Mouse (Mus musculus): Measurements from ENCODE around the gene Txndc11. TPM values are rescaled to one million over a fixed set of nuclear protein-coding genes. Genes with fewer than 3 reads are reported as not detected.

Txndc11 gene
- polyA plus RNA-seq, 1 experiment, result 28.6 TPM

GRCm38 (mm10) chr16:11090836-11091570 is 43.4 kb downstream of the Txndc11 start:
- peak in 1 of 2 experiments; percentile 72 for DNase-seq (ENCODE audit: low read depth in 1 of 2, low spot score in 2 of 2)
- Histone ChIP-seq H3K4me1 (ENCODE audit: control insufficient read depth, insufficient read depth, insufficient read length) (peaks cover 34% of the 10 kb centered on the region; the same call in 1 of the 2 replicates), H3K27me3 (ENCODE audit: control insufficient read depth, insufficient read depth, low read length) (no peaks in the 10 kb centered on the region), H3K27ac (ENCODE audit: insufficient read depth, low read length) (peak overlapping the region; percentile 95), H3K36me3 (ENCODE audit: control insufficient read depth, insufficient read depth, low read length) (peaks cover 24% of the 10 kb centered on the region), H3K4me3 (ENCODE audit: extremely low read depth, insufficient read depth, insufficient read length) (no peak overlapping the region)
- 49% methylated on average over 10 of the region's 10 CpGs for WGBS
- TF ChIP-seq POLR2A (IDR thresholded peaks at IDR 0.05; ENCODE audit: low read depth, low read length), result no peak
- TF ChIP-seq CTCF (IDR thresholded peaks at IDR 0.05; ENCODE audit: extremely low read depth, insufficient read depth, insufficient read length, insufficient replicate concordance), result no peak

GRCm38 (mm10) chr16:11086856-11087588 is 47.4 kb downstream of the Txndc11 start:
- Histone ChIP-seq H3K4me1 (ENCODE audit: control insufficient read depth, insufficient read depth, insufficient read length) (peaks cover 25% of the 10 kb centered on the region), H3K27ac (ENCODE audit: insufficient read depth, low read length) (peak overlapping the region; percentile 13), H3K27me3 (ENCODE audit: control insufficient read depth, insufficient read depth, low read length) (no peaks in the 10 kb centered on the region), H3K4me3 (ENCODE audit: extremely low read depth, insufficient read depth, insufficient read length) (no peak overlapping the region), H3K36me3 (ENCODE audit: control insufficient read depth, insufficient read depth, low read length) (peaks cover 43% of the 10 kb centered on the region)
- 84% methylated on average over 5 of the region's 5 CpGs for WGBS
- TF ChIP-seq POLR2A (IDR thresholded peaks at IDR 0.05; ENCODE audit: low read depth, low read length) (no peak), CTCF (IDR thresholded peaks at IDR 0.05; ENCODE audit: extremely low read depth, insufficient read depth, insufficient read length, insufficient replicate concordance) (no peak)
- no peak for DNase-seq (ENCODE audit: low read depth in 1 of 2, low spot score in 2 of 2)

DNA sequence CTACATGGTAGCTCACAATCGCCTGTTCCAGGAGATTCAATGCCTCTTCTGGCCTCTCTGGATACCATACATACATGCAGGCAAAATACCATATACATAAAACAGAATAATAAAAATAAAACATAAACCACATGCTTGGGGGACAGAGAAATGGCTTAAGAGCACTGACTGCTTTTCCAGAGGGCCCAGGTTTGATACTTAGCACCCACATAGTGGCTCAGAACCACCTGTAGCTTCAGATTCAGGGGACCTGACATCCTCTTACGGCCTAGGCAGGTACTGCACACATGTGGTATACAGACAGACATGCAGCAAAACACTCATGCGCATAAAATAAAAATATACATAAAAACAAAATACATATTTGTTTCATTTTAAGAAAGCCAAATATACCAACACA is 48.2 kb downstream of the Txndc11 start:
- TF ChIP-seq CTCF (IDR thresholded peaks at IDR 0.05; ENCODE audit: extremely low read depth, insufficient read depth, insufficient read length, insufficient replicate concordance), result no peak
- no peak for TF ChIP-seq POLR2A (IDR thresholded peaks at IDR 0.05; ENCODE audit: low read depth, low read length)
- peaks cover 22% of the 10 kb centered on the region for H3K4me1 ChIP-seq (ENCODE audit: control insufficient read depth, insufficient read depth, insufficient read length)
- H3K27me3 ChIP-seq (ENCODE audit: control insufficient read depth, insufficient read depth, low read length), result no peaks in the 10 kb centered on the region
- 98% methylated on average over 3 of the region's 3 CpGs for WGBS
- no peak overlapping the region for H3K4me3 ChIP-seq (ENCODE audit: extremely low read depth, insufficient read depth, insufficient read length)
- DNase-seq (ENCODE audit: low read depth in 1 of 2, low spot score in 2 of 2), result no peak
- peaks cover 43% of the 10 kb centered on the region for H3K36me3 ChIP-seq (ENCODE audit: control insufficient read depth, insufficient read depth, low read length)
- H3K27ac ChIP-seq (ENCODE audit: insufficient read depth, low read length), result no peak overlapping the region

GRCm38 (mm10) chr16:11084181-11084580 is 50.3 kb downstream of the Txndc11 start:
- DNase-seq (ENCODE audit: low read depth in 1 of 2, low spot score in 2 of 2), result no peak
- 91% methylated on average over 8 of the region's 8 CpGs for WGBS
- Histone ChIP-seq H3K4me1 (ENCODE audit: control insufficient read depth, insufficient read depth, insufficient read length) (peaks cover 11% of the 10 kb centered on the region), H3K4me3 (ENCODE audit: extremely low read depth, insufficient read depth, insufficient read length) (no peak overlapping the region), H3K27me3 (ENCODE audit: control insufficient read depth, insufficient read depth, low read length) (no peaks in the 10 kb centered on the region), H3K27ac (ENCODE audit: insufficient read depth, low read length) (no peak overlapping the region), H3K36me3 (ENCODE audit: control insufficient read depth, insufficient read depth, low read length) (peaks cover 40% of the 10 kb centered on the region)
- TF ChIP-seq CTCF (IDR thresholded peaks at IDR 0.05; ENCODE audit: extremely low read depth, insufficient read depth, insufficient read length, insufficient replicate concordance) (no peak), POLR2A (IDR thresholded peaks at IDR 0.05; ENCODE audit: low read depth, low read length) (no peak)

- Histone ChIP-seq H3K4me3 (ENCODE audit: extremely low read depth, insufficient read depth, insufficient read length) (no peak overlapping the region), H3K36me3 (ENCODE audit: control insufficient read depth, insufficient read depth, low read length) (peaks cover 37% of the 10 kb centered on the region)
- WGBS, result 30% methylated on average over 3 of the region's 3 CpGs
Observed at GRCm38 (mm10) chr16:11078216-11078869, 56.1 kb downstream of the Txndc11 start.

GRCm38 (mm10) chr16:11077601-11078201 is 56.7 kb downstream of the Txndc11 start:
- Histone ChIP-seq H3K4me3 (ENCODE audit: extremely low read depth, insufficient read depth, insufficient read length) (no peak overlapping the region), H3K36me3 (ENCODE audit: control insufficient read depth, insufficient read depth, low read length) (peaks cover 42% of the 10 kb centered on the region), H3K27me3 (ENCODE audit: control insufficient read depth, insufficient read depth, low read length) (no peaks in the 10 kb centered on the region), H3K4me1 (ENCODE audit: control insufficient read depth, insufficient read depth, insufficient read length) (peaks cover 46% of the 10 kb centered on the region), H3K27ac (ENCODE audit: insufficient read depth, low read length) (peak overlapping the region; percentile 99)
- WGBS, result 31% methylated on average over 9 of the region's 9 CpGs
- DNase-seq (ENCODE audit: low read depth in 1 of 2, low spot score in 2 of 2), result peak; percentile 77 to 95
- TF ChIP-seq CTCF (IDR thresholded peaks at IDR 0.05; ENCODE audit: extremely low read depth, insufficient read depth, insufficient read length, insufficient replicate concordance) (no peak), POLR2A (IDR thresholded peaks at IDR 0.05; ENCODE audit: low read depth, low read length) (peak; percentile 41)

More at GRCm38 (mm10) chr16:11078216-11078869, 56.1 kb downstream of the Txndc11 start:
- Histone ChIP-seq H3K27ac (ENCODE audit: insufficient read depth, low read length) (peak overlapping the region; percentile 99), H3K27me3 (ENCODE audit: control insufficient read depth, insufficient read depth, low read length) (no peaks in the 10 kb centered on the region), H3K4me1 (ENCODE audit: control insufficient read depth, insufficient read depth, insufficient read length) (peaks cover 41% of the 10 kb centered on the region)
- TF ChIP-seq CTCF (IDR thresholded peaks at IDR 0.05; ENCODE audit: extremely low read depth, insufficient read depth, insufficient read length, insufficient replicate concordance) (no peak), POLR2A (IDR thresholded peaks at IDR 0.05; ENCODE audit: low read depth, low read length) (no peak)
- no peak for DNase-seq (ENCODE audit: low read depth in 1 of 2, low spot score in 2 of 2)
